Mouse (Mus musculus) limb, embryonic 14.5 days (tissue): ENCODE results near the gene Ddx51. TPM values are rescaled to one million over a fixed set of nuclear protein-coding genes. Genes with fewer than 3 reads are reported as not detected.

Source experiments
- ATAC-seq: fragments of 200-750 bp; cut with Nextera tagmentation; 2 replicates; pipeline ENCODE4 v1.8.0; 2017; ENCODE audit warnings: low read depth, moderate number of reproducible peaks, moderate TSS enrichment; ENCODE audit not compliant: low FRiP score
- DNase-seq: peaks from one replicate; pipeline ENCODE4 v3.0.0-alpha.2; 2015; ENCODE audit warnings: low spot score
- H3K27ac ChIP-seq: fragments of 300-500 bp; sonication (generic); replicated peaks from 2 replicates; pipeline ENCODE4 v1.5.1; 2014; ENCODE audit warnings: low read depth, mild to moderate bottlenecking, low read length, moderate library complexity, mixed read lengths
- H3K27me3 ChIP-seq: fragments of 300-500 bp; sonication (generic); 2 replicates; pipeline ENCODE4 v1.6.1; 2014; ENCODE audit warnings: low read length, mixed read lengths; ENCODE audit not compliant: control insufficient read depth, insufficient read depth
- H3K36me3 ChIP-seq: fragments of 300-500 bp; sonication (generic); 2 replicates; pipeline ENCODE4 v1.6.1; 2014; ENCODE audit warnings: mild to moderate bottlenecking, low read length, moderate library complexity, mixed read lengths; ENCODE audit not compliant: control insufficient read depth, insufficient read depth
- H3K4me1 ChIP-seq: fragments of 300-500 bp; sonication (generic); 2 replicates; pipeline ENCODE4 v1.6.1; 2014; ENCODE audit warnings: antibody characterized with exemption, low read length, mixed read lengths; ENCODE audit not compliant: control insufficient read depth, insufficient read depth
- H3K4me2 ChIP-seq: fragments of 300-500 bp; sonication (generic); replicated peaks from 2 replicates; pipeline ENCODE4 v1.6.1; 2014; ENCODE audit warnings: low read depth, mild to moderate bottlenecking, low read length, moderate library complexity; ENCODE audit not compliant: severe bottlenecking
- H3K4me3 ChIP-seq: fragments of 300-500 bp; sonication (generic); replicated peaks from 2 replicates; pipeline ENCODE4 v1.5.1; 2014; ENCODE audit warnings: low read length
- H3K9ac ChIP-seq: fragments of 300-500 bp; sonication (generic); 2 replicates; pipeline ENCODE4 v1.6.1; 2014; ENCODE audit warnings: mild to moderate bottlenecking, low read depth, low read length, moderate library complexity; ENCODE audit not compliant: severe bottlenecking
- H3K9me3 ChIP-seq: fragments of 300-500 bp; sonication (generic); 2 replicates; pipeline ENCODE4 v1.6.1; 2016; ENCODE audit warnings: low read length; ENCODE audit not compliant: control insufficient read depth
- POLR2A ChIP-seq: fragments of 200-500 bp; IDR thresholded peaks from 2 replicates; pipeline ENCODE4 v1.8.0; 2012; ENCODE audit warnings: inconsistent platforms, mild to moderate bottlenecking, moderate library complexity, borderline replicate concordance; ENCODE audit not compliant: insufficient read depth, insufficient read length; ENCODE audit errors: extremely low read depth
- WGBS: fragments of 180-500 bp; shearing (Covaris S2); extraction: QIAGEN DNeasy Blood & Tissue Kit; methylation state at CpG from one replicate; pipeline ENCODE4 v1.1.7; 2014; 5-methylcytosine and 5-hydroxymethylcytosine counted together
- polyA plus RNA-seq, 2 experiments: library from polyadenylated mRNA; depleted of rRNA in 1 of 2; stranded (reverse) in 1 of 2; unstranded in 1 of 2; fragments of >200 nt; fragmentation: Nextera tagmentation in 1 of 2; extraction: Ambion mirVana in 1 of 2; gene quantifications; 2 replicates each; pipeline versions ENCODE4 v1.2.1 to v1.2.3; 2012 to 2014

Gene Ddx51
- polyA plus RNA-seq, 2 experiments: 28.2 to 29.2 TPM

DNA sequence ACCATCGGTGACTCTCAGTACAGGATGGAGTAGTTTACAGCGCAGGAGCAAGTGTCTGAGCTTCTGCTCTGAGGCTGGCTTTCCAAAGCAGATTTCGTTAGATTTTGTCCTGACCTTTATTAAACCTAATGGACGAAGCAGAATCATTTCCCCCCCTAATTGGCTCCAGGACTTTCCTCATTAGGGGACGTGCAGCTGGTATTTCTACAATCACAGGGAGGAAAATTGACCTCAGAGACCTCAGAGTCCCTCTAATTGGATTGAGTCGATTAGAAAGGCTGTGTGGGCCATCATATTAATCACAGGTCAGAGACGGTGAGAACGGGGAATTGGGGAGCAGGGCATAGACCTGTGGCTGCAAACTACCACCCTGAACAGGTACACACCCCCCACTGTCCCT is 44.3 kb upstream of the Ddx51 start:
- H3K9me3 ChIP-seq: no peaks in the 10 kb centered on the region
- no peak overlapping the region for H3K27ac ChIP-seq
- H3K9ac ChIP-seq: no peak overlapping the region
- ATAC-seq: no peak
- H3K4me1 ChIP-seq: 0 out of 2 replicates have a peak, but pooled peaks cover 3% of the 10 kb centered on the region
- no peak overlapping the region for H3K4me3 ChIP-seq
- H3K27me3 ChIP-seq: no peaks in the 10 kb centered on the region
- 26% methylated on average over 8 of the region's 8 CpGs for WGBS
- TF ChIP-seq POLR2A: no peak
- DNase-seq: no peak
- no peaks in the 10 kb centered on the region for H3K36me3 ChIP-seq
- no peak overlapping the region for H3K4me2 ChIP-seq

DNA sequence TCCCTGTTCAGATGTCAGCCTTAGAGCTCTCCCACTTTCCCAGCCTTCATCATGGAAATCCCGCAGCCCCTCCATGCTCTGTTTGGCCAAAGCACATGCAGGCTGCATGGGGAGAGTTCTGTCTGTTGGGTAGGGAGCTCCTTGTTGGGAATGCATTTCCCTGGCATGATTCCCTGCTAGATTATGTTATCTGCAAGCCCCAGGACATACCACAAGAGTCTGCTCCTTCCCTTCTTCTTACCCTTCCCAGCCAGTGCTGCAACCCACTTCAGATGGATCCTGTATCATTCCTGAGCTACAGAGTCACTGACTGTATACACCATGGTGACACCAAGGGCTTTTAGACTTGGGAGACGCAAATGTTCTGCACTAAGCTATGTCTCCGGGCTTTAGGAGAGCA is 43.8 kb upstream of the Ddx51 start:
- H3K27me3 ChIP-seq: no peaks in the 10 kb centered on the region
- no peak for ATAC-seq
- no peaks in the 10 kb centered on the region for H3K9me3 ChIP-seq
- H3K9ac ChIP-seq: no peak overlapping the region
- no peak overlapping the region for H3K27ac ChIP-seq
- H3K4me2 ChIP-seq: no peak overlapping the region
- H3K4me1 ChIP-seq: 0 out of 2 replicates have a peak, but pooled peaks cover 3% of the 10 kb centered on the region
- no peak for DNase-seq
- 45% methylated on average over 3 of the region's 3 CpGs for WGBS
- no peaks in the 10 kb centered on the region for H3K36me3 ChIP-seq
- no peak for TF ChIP-seq POLR2A
- no peak overlapping the region for H3K4me3 ChIP-seq

DNA sequence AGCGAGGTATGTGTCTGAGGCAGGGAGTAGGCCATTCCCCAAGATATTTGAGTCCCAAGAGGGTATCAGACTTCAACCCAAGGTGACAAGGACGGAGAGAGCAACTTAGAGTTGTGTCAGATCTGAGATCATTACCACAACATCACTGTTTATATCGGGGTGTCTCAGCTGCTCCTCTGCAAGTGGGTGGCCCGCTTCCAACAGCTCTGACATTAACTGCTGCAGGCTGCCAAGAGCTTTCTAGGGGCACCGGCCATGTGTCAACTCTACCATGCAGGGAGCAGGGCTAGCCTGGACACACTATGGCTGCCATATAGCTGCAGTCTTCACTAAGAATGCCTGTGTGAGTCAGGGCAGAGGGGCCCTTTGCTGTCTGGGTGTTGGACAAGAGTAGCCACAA is 43.4 kb upstream of the Ddx51 start:
- no peak for TF ChIP-seq POLR2A
- 59% methylated on average over 5 of the region's 5 CpGs for WGBS

GRCm38 (mm10) chr5:110610484-110610883 is 42.8 kb upstream of the Ddx51 start:
- no peak for ATAC-seq
- no peaks in the 10 kb centered on the region for H3K27me3 ChIP-seq
- H3K4me2 ChIP-seq: no peak overlapping the region
- no peak for DNase-seq
- 0 out of 2 replicates have a peak, but pooled peaks cover 3% of the 10 kb centered on the region for H3K4me1 ChIP-seq
- H3K9me3 ChIP-seq: no peaks in the 10 kb centered on the region
- H3K4me3 ChIP-seq: no peak overlapping the region
- no peak overlapping the region for H3K9ac ChIP-seq
- no peak for TF ChIP-seq POLR2A
- WGBS: 79% methylated on average over 7 of the region's 7 CpGs
- H3K27ac ChIP-seq: no peak overlapping the region
- H3K36me3 ChIP-seq: no peaks in the 10 kb centered on the region

More for the DNA sequence above, 43.4 kb upstream of the Ddx51 start:
- Histone ChIP-seq H3K9ac (no peak overlapping the region), H3K27me3 (no peaks in the 10 kb centered on the region), H3K4me3 (no peak overlapping the region), H3K4me1 (0 out of 2 replicates have a peak, but pooled peaks cover 3% of the 10 kb centered on the region), H3K36me3 (no peaks in the 10 kb centered on the region), H3K9me3 (no peaks in the 10 kb centered on the region), H3K4me2 (no peak overlapping the region), H3K27ac (no peak overlapping the region)
- ATAC-seq (no peak), DNase-seq (no peak)

DNA sequence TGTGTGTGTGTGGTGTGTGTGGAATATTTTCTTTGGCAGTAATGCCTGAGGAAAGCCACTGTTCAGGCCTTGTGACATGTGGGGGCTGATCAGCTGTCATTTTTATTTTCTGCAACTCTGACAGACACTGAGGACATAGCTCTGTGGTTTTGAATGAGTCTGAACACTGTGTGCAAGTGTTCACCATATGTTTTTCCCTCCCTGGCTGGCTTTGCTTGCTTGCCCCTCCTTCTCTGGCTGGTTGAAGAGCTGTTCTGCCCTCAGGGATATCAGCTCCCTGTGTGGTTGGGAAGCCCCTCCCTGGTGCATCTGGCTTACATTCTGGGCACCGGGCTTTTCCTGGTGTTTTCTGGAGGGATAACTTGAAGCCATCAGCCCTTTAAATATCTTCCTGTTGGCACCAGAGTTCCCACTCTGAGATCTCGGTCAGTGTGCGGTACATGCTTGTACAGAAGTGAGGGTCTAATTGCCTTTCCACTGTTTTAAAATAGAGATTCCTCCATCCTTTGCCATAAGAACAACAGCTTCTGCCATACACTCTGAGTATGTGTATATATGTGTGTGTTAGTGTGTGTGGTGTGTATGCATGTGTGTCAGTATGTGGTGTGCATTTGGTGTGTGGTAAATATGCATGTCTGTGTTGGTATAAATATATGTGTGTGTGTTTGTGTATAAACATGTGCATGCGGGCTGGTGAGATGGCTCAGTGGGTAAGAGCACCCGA is 41.7 kb upstream of the Ddx51 start:
- Histone ChIP-seq H3K9me3 (no peaks in the 10 kb centered on the region), H3K27ac (no peak overlapping the region), H3K9ac (no peak overlapping the region), H3K4me2 (no peak overlapping the region), H3K36me3 (no peaks in the 10 kb centered on the region), H3K27me3 (no peaks in the 10 kb centered on the region), H3K4me3 (no peak overlapping the region), H3K4me1 (0 out of 2 replicates have a peak, but pooled peaks cover 3% of the 10 kb centered on the region)
- DNase-seq (peak; percentile 72), ATAC-seq (peak; percentile 70)
- 44% methylated on average over 5 of the region's 5 CpGs for WGBS
- no peak for TF ChIP-seq POLR2A
